Mouse (Mus musculus) CH12.LX (cell line): Measurements from ENCODE around the gene 1700037C18Rik. TPM values are rescaled to one million over a fixed set of nuclear protein-coding genes. Genes with fewer than 3 reads are reported as not detected.

Experiments
- DNase-seq: peaks from one replicate; pipeline ENCODE4 v3.0.0-alpha.2; 2013; ENCODE audit errors: extremely low read depth
- H3K27ac ChIP-seq: 2 replicates; pipeline ENCODE4 v1.5.1; 2012; ENCODE audit warnings: low read depth, mild to moderate bottlenecking, control low read depth, moderate library complexity; ENCODE audit not compliant: insufficient read depth
- H3K27me3 ChIP-seq: replicated peaks from 2 replicates; pipeline ENCODE3; 2012; ENCODE audit warnings: inconsistent platforms
- H3K36me3 ChIP-seq, 2 experiments: replicated peaks in 1 of 2; 2 replicates each; pipeline versions ENCODE3 to v1.6.1; 2012; ENCODE audit warnings: inconsistent platforms in 1 of 2, low read length in 1 of 2, mild to moderate bottlenecking in 1 of 2, mixed read lengths in 1 of 2, moderate library complexity in 1 of 2; ENCODE audit not compliant: control insufficient read depth in 1 of 2, insufficient read depth in 1 of 2
- H3K4me1 ChIP-seq, 2 experiments: 2 replicates each; pipeline ENCODE4 v1.6.1; 2012; ENCODE audit warnings: inconsistent platforms in 1 of 2, moderate library complexity in 1 of 2; ENCODE audit not compliant: insufficient read depth in 2 of 2, control insufficient read depth in 1 of 2
- H3K4me2 ChIP-seq: 2 replicates; pipeline ENCODE4 v1.6.1; 2012; ENCODE audit warnings: low read depth, mild to moderate bottlenecking, control low read depth; ENCODE audit not compliant: poor library complexity, insufficient read depth, severe bottlenecking
- H3K4me3 ChIP-seq, 3 experiments: fragments of 150-350 bp in 1 of 3; sonication (generic) in 1 of 3; replicated peaks in 1 of 3; 2 replicates each; pipeline versions ENCODE3 to v1.5.1; 2011 to 2012; ENCODE audit warnings: low read depth in 2 of 3, low read length in 2 of 3, mild to moderate bottlenecking in 2 of 3, moderate library complexity in 2 of 3, control low read depth in 1 of 3, improper control_type of control experiment in 1 of 3, inconsistent platforms in 1 of 3, mixed read lengths in 1 of 3; ENCODE audit not compliant: poor library complexity in 1 of 3
- H3K79me2 ChIP-seq: replicated peaks from 2 replicates; pipeline ENCODE4 v1.6.1; 2012; ENCODE audit warnings: mild to moderate bottlenecking, moderate library complexity; ENCODE audit not compliant: control insufficient read depth, poor library complexity, insufficient read depth, severe bottlenecking; ENCODE audit errors: extremely low read depth
- H3K9ac ChIP-seq: 2 replicates; pipeline ENCODE4 v1.6.1; 2012; ENCODE audit warnings: low read depth, mild to moderate bottlenecking, control low read depth, moderate library complexity; ENCODE audit not compliant: insufficient read depth
- H3K9me3 ChIP-seq: replicated peaks from 2 replicates; pipeline ENCODE3; 2012; ENCODE audit warnings: low read length, inconsistent platforms, mixed read lengths
- BHLHE40 ChIP-seq: IDR thresholded peaks from 2 replicates; pipeline ENCODE4 v1.6.1; 2011; ENCODE audit warnings: mild to moderate bottlenecking, low read depth, low read length, improper control_type of control experiment
- CHD1 ChIP-seq: IDR thresholded peaks from 2 replicates; pipeline ENCODE4 v1.6.1; 2012; ENCODE audit warnings: low read depth, low read length, improper control_type of control experiment, inconsistent platforms
- CTCF ChIP-seq, 2 experiments: IDR thresholded peaks in 1 of 2; conservative IDR thresholded peaks in 1 of 2; 2 replicates each; pipeline ENCODE4 v1.5.1; 2011 to 2012; ENCODE audit warnings: low read depth in 2 of 2, low read length in 2 of 2, improper control_type of control experiment in 1 of 2, inconsistent platforms in 1 of 2, mild to moderate bottlenecking in 1 of 2, moderate library complexity in 1 of 2
- E2F4 ChIP-seq: IDR thresholded peaks from 2 replicates; pipeline ENCODE4 v1.6.1; 2011; ENCODE audit warnings: low read depth, low read length, improper control_type of control experiment; ENCODE audit not compliant: insufficient replicate concordance
- EP300 ChIP-seq: IDR thresholded peaks from 2 replicates; pipeline ENCODE4 v1.6.1; 2011; ENCODE audit warnings: low read length, improper control_type of control experiment
- ETS1 ChIP-seq: conservative IDR thresholded peaks from 2 replicates; pipeline ENCODE4 v1.6.1; 2012; ENCODE audit warnings: low read depth, mild to moderate bottlenecking, inconsistent platforms, low read length, improper control_type of control experiment, moderate library complexity
- GABPA ChIP-seq: IDR thresholded peaks from 2 replicates; pipeline ENCODE4 v1.6.1; 2012; ENCODE audit warnings: low read depth, low read length, improper control_type of control experiment, inconsistent platforms; ENCODE audit not compliant: insufficient replicate concordance
- IRF4 ChIP-seq: IDR thresholded peaks from 2 replicates; pipeline ENCODE4 v1.6.1; 2014; ENCODE audit warnings: low read depth, mild to moderate bottlenecking, inconsistent platforms, low read length, improper control_type of control experiment
- JUN ChIP-seq: IDR thresholded peaks from 2 replicates; pipeline ENCODE4 v1.6.1; 2011; ENCODE audit warnings: low read depth, mild to moderate bottlenecking, low read length, improper control_type of control experiment, moderate library complexity; ENCODE audit not compliant: insufficient read depth
- KAT2A ChIP-seq: IDR thresholded peaks from 2 replicates; pipeline ENCODE4 v1.6.1; 2012; ENCODE audit warnings: low read length, improper control_type of control experiment, inconsistent platforms; ENCODE audit not compliant: insufficient replicate concordance
- MAFK ChIP-seq: IDR thresholded peaks from 2 replicates; pipeline ENCODE4 v1.6.1; 2011; ENCODE audit warnings: low read length, improper control_type of control experiment; ENCODE audit not compliant: insufficient replicate concordance
- MAZ ChIP-seq: IDR thresholded peaks from 2 replicates; pipeline ENCODE4 v1.6.1; 2012; ENCODE audit warnings: low read depth, mild to moderate bottlenecking, inconsistent platforms, low read length, improper control_type of control experiment, moderate library complexity
- MEF2A ChIP-seq: IDR thresholded peaks from 2 replicates; pipeline ENCODE4 v1.6.1; 2014; ENCODE audit warnings: low read depth, mild to moderate bottlenecking, inconsistent platforms, low read length, improper control_type of control experiment, borderline replicate concordance
- MXI1 ChIP-seq: IDR thresholded peaks from 2 replicates; pipeline ENCODE4 v1.6.1; 2011; ENCODE audit warnings: mild to moderate bottlenecking, low read depth, low read length, improper control_type of control experiment
- MYC ChIP-seq: IDR thresholded peaks from 2 replicates; pipeline ENCODE4 v1.6.1; 2011; ENCODE audit warnings: low read depth, mild to moderate bottlenecking, improper control_type of control experiment, low read length
- NELFE ChIP-seq: IDR thresholded peaks from 2 replicates; pipeline ENCODE4 v1.6.1; 2011; ENCODE audit warnings: low read depth, low read length, improper control_type of control experiment
- PAX5 ChIP-seq: IDR thresholded peaks from 2 replicates; pipeline ENCODE4 v1.6.1; 2012; ENCODE audit warnings: low read length, inconsistent platforms, mixed read lengths
- POLR2A ChIP-seq: IDR thresholded peaks from 2 replicates; pipeline ENCODE4 v1.6.1; 2011; ENCODE audit warnings: low read depth, mild to moderate bottlenecking, improper control_type of control experiment, low read length
- POLR2AphosphoS2 ChIP-seq: IDR thresholded peaks from 2 replicates; pipeline ENCODE4 v1.6.1; 2011; ENCODE audit warnings: low read depth, low read length, improper control_type of control experiment
- RAD21 ChIP-seq: IDR thresholded peaks from 2 replicates; pipeline ENCODE4 v1.6.1; 2011; ENCODE audit warnings: low read depth, mild to moderate bottlenecking, low read length, improper control_type of control experiment, moderate library complexity
- RCOR1 ChIP-seq: conservative IDR thresholded peaks from 2 replicates; pipeline ENCODE4 v1.6.1; 2012; ENCODE audit warnings: low read depth, mild to moderate bottlenecking, inconsistent platforms, low read length, improper control_type of control experiment
- TBP ChIP-seq: conservative IDR thresholded peaks from 2 replicates; pipeline ENCODE4 v1.6.1; 2011; ENCODE audit warnings: low read depth, low read length, improper control_type of control experiment
- TCF12 ChIP-seq: IDR thresholded peaks from 2 replicates; pipeline ENCODE4 v1.6.1; 2014; ENCODE audit warnings: low read depth, mild to moderate bottlenecking, inconsistent platforms, low read length, improper control_type of control experiment
- UBTF ChIP-seq: IDR thresholded peaks from 2 replicates; pipeline ENCODE4 v1.6.1; 2012; ENCODE audit warnings: low read depth, mild to moderate bottlenecking, inconsistent platforms, low read length, improper control_type of control experiment, moderate library complexity
- USF1 ChIP-seq: IDR thresholded peaks from 2 replicates; pipeline ENCODE4 v1.6.1; 2014; ENCODE audit warnings: low read depth, mild to moderate bottlenecking, inconsistent platforms, low read length, improper control_type of control experiment
- ZKSCAN1 ChIP-seq: IDR thresholded peaks from 2 replicates; pipeline ENCODE4 v1.6.1; 2012; ENCODE audit warnings: low read depth, inconsistent platforms, low read length, improper control_type of control experiment, borderline replicate concordance
- dilution Hi-C: fragments of 300-500 bp; cut with MboI; formaldehyde crosslinking; loops from 2 replicates; pipeline ENCODE4 v1.14.3; 2020; ENCODE audit warnings: low sequenced_read_pairs; ENCODE audit not compliant: extremely low pct_unique_long_range_greater_than_20kb, extremely low pct_ligation_motif_present
- in situ Hi-C: fragments of 300-500 bp; cut with MboI; formaldehyde crosslinking; loops from 3 replicates; pipeline ENCODE4 v1.14.3; 2019; ENCODE audit warnings: low sequenced_read_pairs, low pct_ligation_motif_present, low pct_unique_long_range_greater_than_20kb, mixed read lengths
- polyA plus RNA-seq: library from polyadenylated mRNA; unstranded; fragments of >175 nt; gene quantifications from 2 replicates; pipeline ENCODE4 v1.2.1, GENCODE M21; 2012; ENCODE audit warnings: low read depth; ENCODE audit not compliant: insufficient read length
- total RNA-seq, 2 experiments: library from RNA; depleted of rRNA; stranded (reverse); fragments of 300-350 nt in 1 of 2; fragments of >200 nt in 1 of 2; gene quantifications; 2 replicates each; pipeline ENCODE4 v1.2.3; 2012 to 2014

1700037C18Rik gene
- total and polyA plus RNA-seq, 3 experiments, result 11.9 to 18.1 (median 14.7) TPM

DNA sequence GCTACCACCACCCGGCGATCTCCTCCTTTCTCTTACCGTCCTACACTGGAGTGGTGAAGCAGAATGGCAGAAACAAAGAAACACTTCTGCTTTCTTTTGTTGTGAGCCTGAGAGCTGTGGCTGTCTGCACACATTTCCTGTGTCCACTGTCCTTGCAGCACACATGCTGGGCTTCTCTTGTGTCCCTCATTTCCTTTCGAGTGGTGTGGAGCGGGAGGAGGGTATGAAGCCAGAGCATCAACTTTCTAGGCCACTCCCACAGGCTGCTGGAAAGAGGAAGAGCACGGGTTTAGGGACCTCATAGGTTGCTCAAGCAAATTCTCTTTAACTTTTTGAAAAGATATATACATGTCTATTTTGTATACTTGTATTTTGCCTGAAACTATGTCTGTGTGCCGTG is 20.7 kb upstream of the 1700037C18Rik start:
- no peaks in the 10 kb centered on the region for H3K27me3 ChIP-seq
- in situ Hi-C loops (loop anchor here (5.0 kb wide), 1 partner anchor 73 kb away; the partner anchor contains the start of gene Slx4), dilution Hi-C loops (no loop called here)
- H3K4me2 ChIP-seq, result no peak overlapping the region
- H3K4me3 ChIP-seq, result no peak overlapping the region
- no peaks in the 10 kb centered on the region for H3K79me2 ChIP-seq
- H3K36me3 ChIP-seq, result peaks cover 50 to 83% of the 10 kb centered on the region in 2 experiments
- H3K9me3 ChIP-seq, result peaks cover 8% of the 10 kb centered on the region
- no peak for DNase-seq
- peaks cover 0 to 2% of the 10 kb centered on the region in 2 experiments; a peak in 1 of 4 replicates for H3K4me1 ChIP-seq
- H3K27ac ChIP-seq, result no peak overlapping the region
- H3K9ac ChIP-seq, result no peak overlapping the region
- TF ChIP-seq CTCF (conservative IDR thresholded peaks at IDR 0.05 in 1 of 2, IDR thresholded peaks at IDR 0.05 in 1 of 2; ENCODE audit: low read depth in 2 of 2, low read length in 2 of 2) (no peak), TBP (no peak), IRF4 (no peak), KAT2A (no peak), GABPA (no peak), MXI1 (no peak), E2F4 (no peak), MAFK (no peak), JUN (no peak), POLR2A (no peak), PAX5 (no peak), CHD1 (no peak), MAZ (no peak), TCF12 (no peak)

DNA sequence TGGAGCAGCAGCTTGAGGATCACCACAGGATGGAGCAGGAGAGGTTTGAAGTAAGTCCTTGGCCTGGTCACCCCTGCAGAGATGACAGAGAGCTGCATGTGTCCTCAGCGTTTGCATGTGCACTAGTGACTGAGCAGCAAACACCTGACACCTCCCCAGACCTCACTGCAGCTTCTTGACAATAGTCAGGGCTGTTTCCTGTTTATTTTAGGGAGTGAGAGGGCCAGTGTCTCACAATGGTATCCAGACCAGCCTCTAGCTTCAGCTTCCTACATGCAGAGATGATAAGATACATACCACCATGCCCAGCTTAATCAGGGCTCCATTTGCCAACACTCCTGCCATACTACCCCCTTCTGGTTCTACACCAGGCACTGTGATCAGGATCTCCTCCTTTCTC is 20.1 kb upstream of the 1700037C18Rik start:
- TF ChIP-seq RCOR1 (no peak), ZKSCAN1 (no peak), NELFE (no peak), POLR2AphosphoS2 (no peak), MXI1 (no peak), BHLHE40 (no peak), USF1 (no peak), MYC (no peak), CHD1 (no peak), TBP (no peak), RAD21 (no peak), EP300 (no peak), TCF12 (no peak), UBTF (no peak), MAZ (no peak), MEF2A (no peak), ETS1 (no peak)
- Histone ChIP-seq H3K36me3 (peaks cover 49 to 83% of the 10 kb centered on the region in 2 experiments), H3K4me2 (no peak overlapping the region), H3K9ac (no peak overlapping the region), H3K27ac (no peak overlapping the region), H3K27me3 (no peaks in the 10 kb centered on the region), H3K79me2 (no peaks in the 10 kb centered on the region), H3K4me1 (peaks cover 0 to 2% of the 10 kb centered on the region in 2 experiments; a peak in 1 of 4 replicates), H3K4me3 (no peak overlapping the region), H3K9me3 (peaks cover 8% of the 10 kb centered on the region)
- DNase-seq, result no peak
- dilution Hi-C loops (no loop called here), in situ Hi-C loops (loop anchor here (5.0 kb wide), 1 partner anchor 74 kb away; the partner anchor contains the start of gene Slx4)
